Mouse (Mus musculus) C2C12 (cell line): Measurements from ENCODE around the gene Gm20388. TPM values are rescaled to one million over a fixed set of nuclear protein-coding genes. Genes with fewer than 3 reads are reported as not detected.

ENCODE experiments used
- H3K27me3 ChIP-seq: one replicate; pipeline ENCODE4 v1.6.1; 2011; ENCODE audit not compliant: control insufficient read depth, insufficient read depth, insufficient read length
- H3K36me3 ChIP-seq: one replicate; pipeline ENCODE4 v1.6.1; 2011; ENCODE audit not compliant: control insufficient read depth, insufficient read depth
- H3K4me3 ChIP-seq: one replicate; pipeline ENCODE4 v1.5.1; 2011; ENCODE audit warnings: mild to moderate bottlenecking, control low read depth; ENCODE audit not compliant: poor library complexity, insufficient read depth, severe bottlenecking
- H3K79me2 ChIP-seq: one replicate; pipeline ENCODE4 v1.6.1; 2011; ENCODE audit not compliant: control insufficient read depth, insufficient read depth
- H3K79me3 ChIP-seq: one replicate; pipeline ENCODE4 v1.6.1; 2011; ENCODE audit warnings: low read depth, control low read depth
- H3ac ChIP-seq: one replicate; pipeline ENCODE3; 2011; ENCODE audit warnings: low read depth; ENCODE audit not compliant: control insufficient read depth, insufficient read length
- CEBPB ChIP-seq: IDR thresholded peaks from one replicate; pipeline ENCODE4 v1.6.1; 2011; ENCODE audit warnings: low read depth, mild to moderate bottlenecking, control low read depth, moderate library complexity
- CTCF ChIP-seq: IDR thresholded peaks from one replicate; pipeline ENCODE4 v1.5.1; 2011; ENCODE audit not compliant: control insufficient read depth, insufficient read depth, insufficient read length
- FOSL1 ChIP-seq: IDR thresholded peaks from one replicate; pipeline ENCODE4 v1.8.0; 2011; ENCODE audit warnings: mild to moderate bottlenecking, low read length; ENCODE audit not compliant: poor library complexity, insufficient read depth, severe bottlenecking
- MAX ChIP-seq: IDR thresholded peaks from one replicate; pipeline ENCODE4 v1.6.1; 2011; ENCODE audit warnings: mild to moderate bottlenecking, control low read depth
- MYOD1 ChIP-seq: IDR thresholded peaks from one replicate; pipeline ENCODE4 v1.6.1; 2011; ENCODE audit warnings: low read depth; ENCODE audit not compliant: control insufficient read depth, insufficient read length
- MYOG ChIP-seq: IDR thresholded peaks from one replicate; pipeline ENCODE4 v1.6.1; 2011; ENCODE audit not compliant: control insufficient read depth, insufficient read length; ENCODE audit errors: extremely low read depth
- USF1 ChIP-seq: IDR thresholded peaks from one replicate; pipeline ENCODE4 v1.6.1; 2011; ENCODE audit warnings: low read depth, mild to moderate bottlenecking, control low read depth, moderate library complexity
- polyA plus RNA-seq: library from polyadenylated mRNA; unstranded; fragments of >200 nt; fragmentation: generic; extraction: Trizol; gene quantifications from one replicate; pipeline ENCODE4 v1.2.1, GENCODE M21; 2012; ENCODE audit warnings: missing spikeins

Gm20388 gene
- polyA plus RNA-seq, 1 experiment, result 15.0 TPM

GRCm38 (mm10) chr8:122986501-122987184 is 3076.0 kb downstream of the Gm20388 start:
- no peak overlapping the region for H3ac ChIP-seq
- no peak for TF ChIP-seq USF1
- TF ChIP-seq CTCF, result no peak
- no peak for TF ChIP-seq CEBPB
- TF ChIP-seq MAX, result no peak
- no peak for TF ChIP-seq MYOG
- TF ChIP-seq FOSL1, result no peak
- TF ChIP-seq MYOD1, result no peak
- no peaks in the 10 kb centered on the region for H3K27me3 ChIP-seq
- H3K79me3 ChIP-seq, result peaks cover 93% of the 10 kb centered on the region
- H3K79me2 ChIP-seq, result peaks cover 100% of the 10 kb centered on the region
- no peak overlapping the region for H3K4me3 ChIP-seq
- H3K36me3 ChIP-seq, result no peaks in the 10 kb centered on the region

- no peaks in the 10 kb centered on the region for H3K36me3 ChIP-seq
- H3K4me3 ChIP-seq, result no peak overlapping the region
- TF ChIP-seq CTCF (no peak), USF1 (no peak), FOSL1 (no peak), MYOG (no peak), MYOD1 (no peak), MAX (no peak), CEBPB (no peak)
- peaks cover 93% of the 10 kb centered on the region for H3K79me3 ChIP-seq
- H3ac ChIP-seq, result no peak overlapping the region
- H3K27me3 ChIP-seq, result no peaks in the 10 kb centered on the region
- peaks cover 100% of the 10 kb centered on the region for H3K79me2 ChIP-seq
Observed at GRCm38 (mm10) chr8:122987255-122987654, 3076.6 kb downstream of the Gm20388 start.

GRCm38 (mm10) chr8:122988955-122989354 is 3078.3 kb downstream of the Gm20388 start:
- TF ChIP-seq MYOG (no peak), MYOD1 (no peak), MAX (no peak)
- Histone ChIP-seq H3K27me3 (no peaks in the 10 kb centered on the region), H3K79me3 (peaks cover 97% of the 10 kb centered on the region), H3K36me3 (no peaks in the 10 kb centered on the region), H3K79me2 (peaks cover 100% of the 10 kb centered on the region), H3ac (no peak overlapping the region), H3K4me3 (no peak overlapping the region)

GRCm38 (mm10) chr8:122989976-122990375 is 3079.3 kb downstream of the Gm20388 start:
- H3K79me2 ChIP-seq, result peaks cover 100% of the 10 kb centered on the region
- TF ChIP-seq USF1, result no peak
- no peak for TF ChIP-seq MYOG
- TF ChIP-seq FOSL1, result no peak
- no peak for TF ChIP-seq MYOD1
- TF ChIP-seq MAX, result no peak
- TF ChIP-seq CTCF, result no peak
- no peak for TF ChIP-seq CEBPB
- no peaks in the 10 kb centered on the region for H3K27me3 ChIP-seq
- H3K4me3 ChIP-seq, result no peak overlapping the region
- peaks cover 98% of the 10 kb centered on the region for H3K79me3 ChIP-seq
- H3K36me3 ChIP-seq, result no peaks in the 10 kb centered on the region
- H3ac ChIP-seq, result no peak overlapping the region

GRCm38 (mm10) chr8:122991368-122991767 is 3080.7 kb downstream of the Gm20388 start:
- peaks cover 98% of the 10 kb centered on the region for H3K79me3 ChIP-seq
- no peak for TF ChIP-seq CTCF
- no peak for TF ChIP-seq MYOD1
- no peak for TF ChIP-seq MYOG
- TF ChIP-seq MAX, result no peak
- no peak for TF ChIP-seq CEBPB
- TF ChIP-seq FOSL1, result no peak
- TF ChIP-seq USF1, result no peak
- H3K27me3 ChIP-seq, result no peaks in the 10 kb centered on the region
- peaks cover 100% of the 10 kb centered on the region for H3K79me2 ChIP-seq
- no peak overlapping the region for H3K4me3 ChIP-seq
- no peaks in the 10 kb centered on the region for H3K36me3 ChIP-seq
- H3ac ChIP-seq, result no peak overlapping the region
